Mouse (Mus musculus) ES-Bruce4 (cell line): ENCODE data around the gene Psmc5. TPM values are rescaled to one million over a fixed set of nuclear protein-coding genes. Genes with fewer than 3 reads are reported as not detected.

Source experiments
- H3K27ac ChIP-seq: 2 replicates; pipeline ENCODE4 v1.5.1; 2012; ENCODE audit warnings: low read length, inconsistent platforms; ENCODE audit not compliant: insufficient read depth
- H3K27me3 ChIP-seq: 2 replicates; pipeline ENCODE4 v1.6.1; 2012; ENCODE audit warnings: mild to moderate bottlenecking, low read length, inconsistent platforms; ENCODE audit not compliant: control insufficient read depth, poor library complexity, insufficient read depth, severe bottlenecking
- H3K36me3 ChIP-seq: 2 replicates; pipeline ENCODE4 v1.6.1; 2012; ENCODE audit warnings: inconsistent platforms, mild to moderate bottlenecking, low read length, moderate library complexity; ENCODE audit not compliant: control insufficient read depth, poor library complexity, insufficient read depth, severe bottlenecking
- H3K4me1 ChIP-seq: one replicate; pipeline ENCODE4 v1.8.1; 2011; ENCODE audit warnings: low read length; ENCODE audit not compliant: control insufficient read depth, insufficient read depth
- H3K4me3 ChIP-seq: 2 replicates; pipeline ENCODE4 v1.5.1; 2011; ENCODE audit warnings: low read depth, mild to moderate bottlenecking, low read length
- H3K9ac ChIP-seq: 2 replicates; pipeline ENCODE4 v1.6.1; 2012; ENCODE audit warnings: low read depth, mild to moderate bottlenecking, inconsistent platforms; ENCODE audit not compliant: poor library complexity, severe bottlenecking
- H3K9me3 ChIP-seq: replicated peaks from 2 replicates; pipeline ENCODE4 v1.6.1; 2012; ENCODE audit warnings: mild to moderate bottlenecking, low read length, inconsistent platforms; ENCODE audit not compliant: control insufficient read depth, poor library complexity, insufficient read depth, severe bottlenecking
- CTCF ChIP-seq: IDR thresholded peaks from one replicate; pipeline ENCODE4 v1.8.1; 2011; ENCODE audit warnings: low read depth, low read length
- EP300 ChIP-seq: IDR thresholded peaks from 2 replicates; pipeline ENCODE4 v1.6.1; 2011; ENCODE audit warnings: low read depth, low read length; ENCODE audit not compliant: insufficient read depth
- POLR2A ChIP-seq: IDR thresholded peaks from one replicate; pipeline ENCODE4 v1.8.1; 2011; ENCODE audit warnings: low read length; ENCODE audit not compliant: insufficient read depth
- polyA plus RNA-seq: library from polyadenylated mRNA; stranded (reverse); fragments of >200 nt; gene quantifications from 2 replicates; pipeline ENCODE4 v1.2.4, GENCODE M21; 2011; ENCODE audit warnings: low read depth; ENCODE audit not compliant: missing spikeins, insufficient read depth, insufficient read length

Gene Psmc5
- polyA plus RNA-seq, 1 experiment = 170 TPM

DNA sequence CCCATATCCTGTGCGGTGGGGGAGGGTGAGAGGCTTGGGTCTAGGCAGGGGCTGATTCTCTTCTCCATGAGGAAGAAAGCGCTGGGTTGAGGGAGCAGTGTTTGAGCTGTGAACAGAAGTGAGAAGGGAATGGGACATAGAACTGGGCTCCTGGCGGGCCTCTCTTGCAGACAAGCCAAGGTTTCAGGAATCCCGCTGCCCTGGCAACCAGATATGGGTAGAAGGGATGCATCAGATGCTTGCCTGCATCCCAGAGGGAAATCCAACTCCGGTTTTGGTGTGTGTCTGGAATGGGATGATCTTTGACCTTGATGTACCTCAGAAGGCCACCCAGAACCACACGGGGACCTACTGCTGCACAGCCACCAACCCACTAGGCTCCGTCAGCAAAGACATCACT lies 30.3 kb downstream of the Psmc5 start:
- no peaks in the 10 kb centered on the region for H3K9me3 ChIP-seq
- no peak overlapping the region for H3K9ac ChIP-seq
- TF ChIP-seq CTCF = no peak
- H3K36me3 ChIP-seq = no peaks in the 10 kb centered on the region
- no peak overlapping the region for H3K4me3 ChIP-seq
- H3K27me3 ChIP-seq = no peaks in the 10 kb centered on the region
- H3K27ac ChIP-seq = no peak overlapping the region
- no peaks in the 10 kb centered on the region for H3K4me1 ChIP-seq

DNA sequence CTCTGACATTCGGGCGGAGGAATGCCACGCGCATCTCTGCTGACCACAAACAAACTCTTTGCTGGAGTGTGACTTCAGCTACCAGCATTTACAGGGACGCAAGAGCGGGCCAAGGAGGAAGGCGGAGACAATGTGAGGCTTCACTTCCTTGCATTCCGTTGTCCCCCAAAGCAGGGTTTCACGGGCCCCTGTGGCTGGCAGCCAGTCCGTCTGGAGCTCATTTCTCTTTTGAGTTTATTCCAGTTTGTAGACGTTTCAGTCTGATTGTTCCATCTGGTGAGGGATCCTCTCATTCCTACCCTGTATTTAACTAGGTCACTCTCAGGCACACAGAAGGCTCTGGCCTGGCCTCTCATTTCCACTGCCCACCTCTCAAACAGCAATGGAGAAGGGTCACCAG lies 31.0 kb downstream of the Psmc5 start:
- Histone ChIP-seq H3K27ac (no peak overlapping the region), H3K9ac (no peak overlapping the region), H3K36me3 (no peaks in the 10 kb centered on the region), H3K9me3 (0 out of 2 replicates have a peak, but pooled peaks cover 1% of the 10 kb centered on the region), H3K4me1 (no peaks in the 10 kb centered on the region), H3K4me3 (no peak overlapping the region), H3K27me3 (no peaks in the 10 kb centered on the region)
- no peak for TF ChIP-seq POLR2A
- TF ChIP-seq CTCF = no peak
- no peak for TF ChIP-seq EP300

DNA sequence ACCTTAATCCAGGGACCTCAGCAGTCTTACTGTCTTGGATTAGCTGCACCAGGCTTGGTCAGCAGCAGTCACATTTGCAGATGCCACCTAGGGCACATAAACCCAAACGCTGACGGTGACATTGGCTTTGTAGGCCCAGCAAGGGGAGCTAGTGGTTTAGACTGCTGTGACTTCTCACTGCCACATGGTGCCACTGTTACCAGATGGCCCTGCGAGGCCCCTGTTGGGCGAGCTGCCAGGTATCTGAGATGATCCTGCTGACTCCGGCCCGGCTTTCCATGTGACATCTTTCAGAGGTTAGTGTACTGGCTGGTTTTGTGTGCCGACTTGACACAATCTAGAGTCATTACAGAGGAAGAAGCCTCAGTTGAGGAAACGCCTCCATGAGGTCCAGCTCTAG lies 33.4 kb downstream of the Psmc5 start:
- TF ChIP-seq EP300 (no peak), POLR2A (no peak), CTCF (no peak)
- Histone ChIP-seq H3K9me3 (0 out of 2 replicates have a peak, but pooled peaks cover 2% of the 10 kb centered on the region), H3K4me1 (no peaks in the 10 kb centered on the region), H3K4me3 (no peak overlapping the region), H3K36me3 (no peaks in the 10 kb centered on the region), H3K27me3 (no peaks in the 10 kb centered on the region), H3K9ac (no peak overlapping the region), H3K27ac (no peak overlapping the region)

DNA sequence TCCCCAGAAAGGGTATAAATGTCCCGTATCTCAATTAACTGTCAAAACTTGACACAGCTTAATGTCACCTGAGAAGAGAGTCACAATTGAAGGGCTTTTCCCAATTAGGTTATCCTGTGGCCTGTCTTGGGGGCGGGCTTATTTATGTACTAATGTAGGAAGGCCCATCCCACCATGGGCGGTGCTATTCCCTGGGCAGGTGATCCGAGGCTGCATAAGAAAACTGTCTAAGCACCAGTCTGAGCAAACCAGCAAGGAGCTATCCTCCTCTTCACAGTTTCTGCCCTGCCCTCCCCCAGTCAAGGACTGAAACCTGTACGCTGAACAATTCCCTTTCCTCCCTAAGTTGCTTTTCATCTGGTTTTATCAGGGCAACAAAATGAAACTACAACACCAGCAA lies 34.4 kb downstream of the Psmc5 start:
- H3K27me3 ChIP-seq = no peaks in the 10 kb centered on the region
- H3K9me3 ChIP-seq = 0 out of 2 replicates have a peak, but pooled peaks cover 2% of the 10 kb centered on the region
- no peak overlapping the region for H3K27ac ChIP-seq
- no peak overlapping the region for H3K9ac ChIP-seq
- H3K36me3 ChIP-seq = no peaks in the 10 kb centered on the region
- H3K4me1 ChIP-seq = no peaks in the 10 kb centered on the region
- TF ChIP-seq POLR2A (no peak), EP300 (no peak), CTCF (no peak)
- H3K4me3 ChIP-seq = no peak overlapping the region

DNA sequence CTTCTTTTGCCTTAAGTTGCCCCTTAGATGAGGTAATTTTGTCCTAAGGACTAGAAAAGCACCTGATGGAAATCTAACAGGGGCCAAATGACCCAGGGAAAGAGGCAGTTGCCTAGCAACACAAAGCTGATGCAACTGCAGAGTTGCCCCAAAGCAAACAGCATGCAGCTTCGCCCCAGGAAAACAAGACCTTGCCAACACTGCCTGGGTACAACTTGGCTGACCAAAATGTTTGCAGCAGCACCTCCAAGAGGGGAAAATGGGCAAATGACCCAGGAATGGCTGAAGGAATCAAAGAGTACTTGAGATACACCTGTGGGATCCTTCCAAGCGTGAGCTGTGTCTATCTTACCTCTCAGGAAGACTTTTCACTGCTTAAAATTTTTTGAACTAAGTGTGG lies 35.9 kb downstream of the Psmc5 start:
- Histone ChIP-seq H3K27me3 (no peaks in the 10 kb centered on the region), H3K4me3 (no peak overlapping the region), H3K4me1 (no peaks in the 10 kb centered on the region), H3K27ac (no peak overlapping the region), H3K9ac (no peak overlapping the region), H3K36me3 (no peaks in the 10 kb centered on the region), H3K9me3 (0 out of 2 replicates have a peak, but pooled peaks cover 2% of the 10 kb centered on the region)
- no peak for TF ChIP-seq CTCF
- no peak for TF ChIP-seq EP300
- TF ChIP-seq POLR2A = no peak

DNA sequence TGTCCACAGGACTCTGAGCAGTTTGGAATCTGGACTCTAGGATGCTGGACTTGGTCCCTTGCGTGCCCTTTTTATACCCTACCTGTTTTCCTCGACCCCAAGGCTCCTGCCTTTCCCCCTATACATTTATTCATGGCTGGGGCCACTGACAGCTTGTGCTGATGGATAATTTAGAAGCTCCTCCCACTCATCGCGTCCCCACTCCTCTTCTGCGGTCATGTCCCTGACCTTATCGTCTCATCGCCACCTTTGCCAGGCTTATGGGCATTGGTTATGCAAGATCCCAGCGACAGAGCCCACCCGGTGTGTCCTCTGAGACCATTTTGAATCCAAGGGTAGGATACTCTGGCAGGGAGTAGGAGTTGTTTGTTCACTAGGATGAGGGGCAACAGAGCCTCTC lies 45.8 kb downstream of the Psmc5 start, which contains the start of gene Gh:
Gene Gh (minus strand): TSS at position 101 of the 400 bp plus-strand sequence.
- Histone ChIP-seq H3K27ac (no peak within 1 kb of the TSS), H3K27me3 (no peaks in the 10 kb centered on the region), H3K36me3 (no peaks in the 10 kb centered on the region), H3K4me1 (no peaks in the 10 kb centered on the region), H3K9me3 (peaks cover 10% of the 10 kb centered on the region), H3K4me3 (no peak within 1 kb of the TSS), H3K9ac (no peak within 1 kb of the TSS)
- TF ChIP-seq CTCF (no peak), EP300 (no peak), POLR2A (no peak)
